Mouse (Mus musculus) cerebellum, adult 2 months (tissue): Measurements from ENCODE around the gene Col1a1.

ENCODE experiments used
- CTCF ChIP-seq: fragments of 200-500 bp; IDR thresholded peaks from 2 replicates; pipeline ENCODE4 v1.5.1; 2011; ENCODE audit warnings: low read depth, mild to moderate bottlenecking, control low read depth, low read length, moderate library complexity, borderline replicate concordance; ENCODE audit not compliant: insufficient read depth
- POLR2A ChIP-seq: fragments of 200-500 bp; IDR thresholded peaks from 2 replicates; pipeline ENCODE4 v1.6.1; 2011; ENCODE audit warnings: low read length, control low read depth, borderline replicate concordance; ENCODE audit not compliant: insufficient read depth

- TF ChIP-seq POLR2A = no peak
- TF ChIP-seq CTCF = no peak
Measured at GRCm38 (mm10) chr11:94992754-94993606, 57.0 kb downstream of the Col1a1 start.
